Comparison of ENCODE assay signal across 7 mouse cellular contexts in genomic region chr7:55842504-55843152, GRCm38 (mm10). TPM values are rescaled to one million over a fixed set of nuclear protein-coding genes. Genes with fewer than 3 reads are reported as not detected.
DNase-seq lines count a peak whose midpoint lies in the region; ATAC-seq and TF ChIP-seq lines count a peak whose summit lies in the region.

No protein-coding gene starts in this region.

- H3K27me3 ChIP-seq in hindbrain, postnatal 0 days (ENCODE audit: insufficient read depth, low read length), result no peaks in the 10 kb centered on the region
- no peaks in the 10 kb centered on the region for H3K27me3 ChIP-seq in megakaryocyte, embryonic 14.5 days (replicated peaks)

- no peaks in the 10 kb centered on the region for H3K9me3 ChIP-seq in hindbrain, postnatal 0 days (ENCODE audit: low read length)
- no peaks in the 10 kb centered on the region for H3K9me3 ChIP-seq in megakaryocyte, embryonic 14.5 days

- no peak for TF ChIP-seq CTCF in left cerebral cortex, adult 2 months (IDR thresholded peaks at IDR 0.05)
- TF ChIP-seq CTCF in hindbrain, postnatal 0 days (IDR thresholded peaks at IDR 0.05; ENCODE audit: low read depth), result no peak

- H3K9ac ChIP-seq in hindbrain, postnatal 0 days (replicated peaks; ENCODE audit: low read length), result peak overlapping the region; percentile 91

- H3K36me3 ChIP-seq in hindbrain, postnatal 0 days (ENCODE audit: insufficient read depth, low read length), result no peaks in the 10 kb centered on the region
- peaks cover 14% of the 10 kb centered on the region for H3K36me3 ChIP-seq in megakaryocyte, embryonic 14.5 days (replicated peaks; ENCODE audit: low read length)

- peaks cover 10% of the 10 kb centered on the region for H3K4me1 ChIP-seq in hindbrain, postnatal 0 days (ENCODE audit: insufficient read depth, low read length)
- H3K4me1 ChIP-seq in megakaryocyte, embryonic 14.5 days, result peaks cover 66% of the 10 kb centered on the region

- peak; percentile 71 for ATAC-seq in hindbrain, postnatal 0 days

- under 1% methylated on average over 40 of the region's 40 CpGs for WGBS in hindbrain, postnatal 0 days

- peak in 1 of 2 experiments; percentile 23 for DNase-seq in left cerebral cortex, adult 2 months (ENCODE audit: extremely low spot score in 1 of 2, low spot score in 2 of 2)
- no peak for DNase-seq in left cerebral cortex, adult 11 months (ENCODE audit: low spot score)
- peak; percentile 62 for DNase-seq in NIH3T3 (ENCODE audit: low read depth)
- peak; percentile 32 for DNase-seq in embryo, embryonic 11.5 days (ENCODE audit: low read depth, low spot score)
- DNase-seq in hindbrain, postnatal 0 days (ENCODE audit: low spot score), result peak; percentile 53
- no peak for DNase-seq in thymus, postnatal 0 days (ENCODE audit: low spot score)

- peak overlapping the region; percentile 93 for H3K27ac ChIP-seq in left cerebral cortex, adult 2 months
- H3K27ac ChIP-seq in hindbrain, postnatal 0 days, result peak overlapping the region; percentile 98

- H3K4me2 ChIP-seq in hindbrain, postnatal 0 days (ENCODE audit: low read depth, low read length), result peak overlapping the region; percentile 75

- intact Hi-C loops in left cerebral cortex, adult 2 months (cut with DNase I), result loop anchor here (2.0 to 5.0 kb wide), 2 partner anchors 48 to 50 kb away; partner anchors contain the start of gene Tubgcp5

- H3K4me3 ChIP-seq in left cerebral cortex, adult 2 months, result peak overlapping the region; percentile 94
- peak overlapping the region; percentile 99 for H3K4me3 ChIP-seq in hindbrain, postnatal 0 days (ENCODE audit: low read length)
- H3K4me3 ChIP-seq in megakaryocyte, embryonic 14.5 days (replicated peaks), result peak overlapping the region; percentile 97

RNA-seq across cellular contexts. Expression of gene Cyfip1, which starts 1.1 kb away (rescaled TPM):
- total RNA-seq in left cerebral cortex, adult 2 months (2021), result 10 to 100 TPM; 68.1 to 75.4 TPM
- 44.1 and 48.5 TPM in 2 replicates for total RNA-seq in hindbrain, postnatal 0 days (2014; rRNA removed)
- 41.5 and 47.2 TPM in 2 replicates for polyA plus RNA-seq in hindbrain, postnatal 0 days (2015; fragmentation: Nextera tagmentation; extraction: Ambion mirVana)
- 4.0 and 10.6 TPM in 2 replicates for polyA plus RNA-seq in megakaryocyte, embryonic 14.5 days (2012; ENCODE audit: insufficient read depth, low replicate concordance)
- polyA plus RNA-seq in thymus, postnatal 0 days (2015; fragmentation: Nextera tagmentation; extraction: Ambion mirVana), result 19.0 and 20.2 TPM in 2 replicates

RNA-seq across cellular contexts. Expression of gene Tubgcp5, which starts 48.7 kb away (rescaled TPM):
- 10 to 100 TPM; 33.0 to 39.2 TPM for total RNA-seq in left cerebral cortex, adult 2 months (2021)
- total RNA-seq in hindbrain, postnatal 0 days (2014; rRNA removed), result 15.9 and 25.9 TPM in 2 replicates
- 22.3 and 23.4 TPM in 2 replicates for polyA plus RNA-seq in hindbrain, postnatal 0 days (2015; fragmentation: Nextera tagmentation; extraction: Ambion mirVana)
- polyA plus RNA-seq in megakaryocyte, embryonic 14.5 days (2012; ENCODE audit: insufficient read depth, low replicate concordance), result 0.48 TPM in 1 of 2 replicates, not detected in the other
- polyA plus RNA-seq in thymus, postnatal 0 days (2015; fragmentation: Nextera tagmentation; extraction: Ambion mirVana), result 22.0 and 25.7 TPM in 2 replicates

Comparison
In these comparisons a context has a peak if more than half of its experiments do, and no peak if none do; other contexts are left out.
1. DNase-seq: peak in NIH3T3 (single experiment), embryo, embryonic 11.5 days (single experiment) and hindbrain, postnatal 0 days (single experiment); none in left cerebral cortex, adult 11 months (single experiment) and thymus, postnatal 0 days (single experiment).
2. RNA of gene Tubgcp5, which starts 48.7 kb away (polyA plus RNA-seq): 22.0 to 25.7 TPM in thymus, postnatal 0 days and 22.3 to 23.4 TPM in hindbrain, postnatal 0 days; 0.48 TPM in megakaryocyte, embryonic 14.5 days; every median in the first group is over 10 times any median in the second.
3. Peak in every context shown above with its lines, with median percentiles within 50 percentile points of each other: H3K4me3 ChIP-seq.